Mouse (Mus musculus) stomach, postnatal 0 days (tissue): ENCODE measurements at regions not wholly inside any gene's neighbourhood (a gene's known extent, or its start where the extent isn't known, plus 50 kb on each side); places are given as distances from the start of the nearest gene placed in this dataset.

Source experiments
- CTCF ChIP-seq: IDR thresholded peaks from 2 replicates; pipeline ENCODE4 v1.5.1; 2016; ENCODE audit warnings: antibody characterized with exemption, low read depth, mild to moderate bottlenecking, moderate library complexity
- EP300 ChIP-seq: optimal IDR thresholded peaks from 2 replicates; pipeline ENCODE3; 2016; ENCODE audit warnings: antibody characterized with exemption

DNA sequence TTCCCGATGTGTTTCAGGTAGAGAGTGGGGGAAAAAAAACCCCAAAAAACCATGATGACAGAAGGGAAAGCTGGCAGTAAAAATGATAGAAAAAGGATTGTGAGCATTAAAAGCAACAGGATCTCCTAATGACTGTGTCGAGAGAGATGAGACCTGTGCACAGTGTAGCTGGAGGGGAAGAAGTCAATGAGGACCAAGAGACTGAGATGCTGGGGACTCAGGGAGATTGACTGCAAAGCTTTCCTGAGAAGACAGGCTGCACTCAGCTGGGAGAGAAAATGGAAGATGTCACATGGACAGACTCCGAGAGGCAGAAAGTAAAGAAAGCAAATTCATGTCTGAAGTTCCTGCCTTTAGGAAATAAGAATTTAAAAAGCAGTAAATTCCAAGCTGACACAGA is 55.7 kb upstream of the Atg10 start:
- TF ChIP-seq EP300: no peak
- no peak for TF ChIP-seq CTCF
